Comparison of ENCODE assay signal across 15 mouse cellular contexts in genomic region chr16:93109683-93110407, GRCm38 (mm10).
A peak's percentile ranks its signal among the peaks of the same experiment; 100 is the strongest.
DNase-seq lines count a peak whose midpoint lies in the region; ATAC-seq and TF ChIP-seq lines count a peak whose summit lies in the region.
"Had no signal": no experiment of that assay in that cellular context is flagged by ENCODE, and none has a peak within 500 bp of the region (broad histone marks: within the 10 kb centered on the region; RNA-seq: fewer than 3 reads in every experiment).

No protein-coding gene starts in this region.

- peak overlapping the region; percentile 35 to 63; a peak in 2 of 4 replicates for H3K27ac ChIP-seq in heart, embryonic 14.5 days (replicated peaks in 1 of 2; ENCODE audit: control insufficient read depth in 1 of 2, insufficient read depth in 1 of 2, low read depth in 2 of 2, low read length in 2 of 2)
- H3K27ac ChIP-seq in forebrain, postnatal 0 days (ENCODE audit: low read depth, low read length), result no peak overlapping the region
- H3K27ac ChIP-seq: forebrain, embryonic 15.5 days; limb, embryonic 12.5 days had no signal

- peaks cover 8 to 9% of the 10 kb centered on the region in 2 experiments for H3K4me1 ChIP-seq in heart, embryonic 14.5 days (ENCODE audit: control insufficient read depth in 2 of 2, insufficient read depth in 2 of 2, low read length in 2 of 2)
- no peaks in the 10 kb centered on the region for H3K4me1 ChIP-seq in forebrain, postnatal 0 days (ENCODE audit: insufficient read depth)
- H3K4me1 ChIP-seq: forebrain, embryonic 15.5 days; limb, embryonic 12.5 days had no signal

- peak overlapping the region; percentile 41 for H3K4me2 ChIP-seq in heart, embryonic 14.5 days (ENCODE audit: low read length)
- H3K4me2 ChIP-seq in forebrain, postnatal 0 days (ENCODE audit: low read depth), result no peak overlapping the region
- H3K4me2 ChIP-seq: forebrain, embryonic 15.5 days; limb, embryonic 12.5 days had no signal

- WGBS in heart, embryonic 14.5 days, result 27% methylated on average over 12 of the region's 12 CpGs
- WGBS in forebrain, postnatal 0 days, result 82% methylated on average over 12 of the region's 12 CpGs

- peak; percentile 48 for DNase-seq in gastrocnemius, adult 18-20 months (ENCODE audit: low spot score)
- no peak for DNase-seq in gastrocnemius, postnatal 14 days
- peak; percentile 45 for DNase-seq in thymus, postnatal 0 days (ENCODE audit: low spot score)
- no peak for DNase-seq in thymus, postnatal 14 days
- no peak for DNase-seq in embryo, embryonic 10 days (ENCODE audit: low spot score)
- no peak for DNase-seq in forebrain, postnatal 0 days
- DNase-seq in urinary bladder, postnatal 4 days (ENCODE audit: low spot score in 2 of 2), result no peak
- DNase-seq: cerebellum, adult 18-20 months; lung, postnatal 4 days; spleen, adult 18-20 months; thymus, adult 18-20 months had no signal

- no peak for TF ChIP-seq CTCF in forebrain, postnatal 0 days (IDR thresholded peaks at IDR 0.05; ENCODE audit: low read depth)

- no peak overlapping the region for H3K9ac ChIP-seq in heart, embryonic 14.5 days (ENCODE audit: low read length)
- H3K9ac ChIP-seq in forebrain, postnatal 0 days, result no peak overlapping the region
- H3K9ac ChIP-seq: forebrain, embryonic 15.5 days; limb, embryonic 12.5 days had no signal

- intact Hi-C loops in gastrocnemius, postnatal 14 days (cut with DNase I; ENCODE audit: low total_unique reads), result no loop called here

- peaks cover 4% of the 10 kb centered on the region for H3K9me3 ChIP-seq in heart, embryonic 14.5 days (ENCODE audit: control insufficient read depth, low read length)
- no peaks in the 10 kb centered on the region for H3K9me3 ChIP-seq in forebrain, postnatal 0 days (ENCODE audit: low read length)
- H3K9me3 ChIP-seq: forebrain, embryonic 15.5 days had no signal

- H3K27me3 ChIP-seq in heart, embryonic 14.5 days (ENCODE audit: control insufficient read depth, insufficient read depth, low read length), result no peaks in the 10 kb centered on the region
- no peaks in the 10 kb centered on the region for H3K27me3 ChIP-seq in forebrain, postnatal 0 days (ENCODE audit: insufficient read depth, low read length)
- H3K27me3 ChIP-seq: forebrain, embryonic 15.5 days; limb, embryonic 12.5 days had no signal

- H3K4me3 ChIP-seq in heart, embryonic 14.5 days (ENCODE audit: control insufficient read depth in 1 of 2, insufficient read depth in 1 of 2, low read depth in 1 of 2, low read length in 2 of 2), result no peak overlapping the region
- H3K4me3 ChIP-seq in forebrain, postnatal 0 days (ENCODE audit: low read depth, low read length), result no peak overlapping the region
- H3K4me3 ChIP-seq: forebrain, embryonic 15.5 days; limb, embryonic 12.5 days had no signal

- 0 out of 2 replicates have a peak, but pooled peaks have one; percentile 54 for ATAC-seq in heart, embryonic 14.5 days (ENCODE audit: insufficient number of reproducible peaks, insufficient read depth, low FRiP score, low read depth)
- ATAC-seq in forebrain, postnatal 0 days, result no peak
- ATAC-seq: forebrain, embryonic 15.5 days; intestine, embryonic 16.5 days had no signal

- H3K36me3 ChIP-seq in heart, embryonic 14.5 days (ENCODE audit: control insufficient read depth, insufficient read depth, low read length), result no peaks in the 10 kb centered on the region
- no peaks in the 10 kb centered on the region for H3K36me3 ChIP-seq in forebrain, postnatal 0 days (ENCODE audit: insufficient read depth)
- H3K36me3 ChIP-seq: forebrain, embryonic 15.5 days; limb, embryonic 12.5 days had no signal

Comparison
In these comparisons a context has a peak if more than half of its experiments do, and no peak if none do; other contexts are left out.
1. DNase-seq: peak in gastrocnemius, adult 18-20 months (single experiment) and thymus, postnatal 0 days (single experiment); none in gastrocnemius, postnatal 14 days (single experiment), thymus, postnatal 14 days (single experiment), embryo, embryonic 10 days (single experiment), forebrain, postnatal 0 days (single experiment) and urinary bladder, postnatal 4 days (0 of 2).